Mouse (Mus musculus) E14TG2a.4 (cell line): ENCODE data around the gene Adh4.

Experiments used
- CTCF ChIP-seq: conservative IDR thresholded peaks from 2 replicates; pipeline ENCODE4 v1.5.1; 2014; ENCODE audit warnings: low read length
- POU5F1 ChIP-seq: IDR thresholded peaks from 2 replicates; pipeline ENCODE4 v1.6.1; 2014; ENCODE audit warnings: low read length, borderline replicate concordance

DNA sequence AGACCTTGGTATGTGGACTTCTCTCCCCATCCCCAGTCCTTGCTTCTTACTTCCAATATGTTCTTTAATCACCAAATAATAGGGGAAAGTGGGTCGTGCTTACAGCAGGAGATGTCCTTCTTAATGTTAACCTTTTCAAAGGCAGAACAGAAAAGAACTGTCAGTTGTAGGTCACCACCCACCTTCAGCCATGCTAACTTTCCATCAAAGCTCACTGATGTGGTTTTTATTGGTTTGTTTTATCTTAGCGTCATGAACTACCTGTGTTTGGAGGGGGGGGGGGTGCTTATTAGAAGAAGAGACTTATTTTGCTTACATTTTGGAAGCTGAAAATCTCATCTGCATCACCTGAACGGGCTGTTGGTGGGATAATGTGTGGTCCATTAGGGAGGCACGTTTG is 9.0 kb downstream of the Adh4 start:
- TF ChIP-seq CTCF (no peak), POU5F1 (no peak)
